Mouse (Mus musculus): ENCODE data around the gene Rps3. TPM values are rescaled to one million over a fixed set of nuclear protein-coding genes. Genes with fewer than 3 reads are reported as not detected.
A peak's percentile ranks its signal among the peaks of the same experiment; 100 is the strongest.

The Rps3 gene
- 1,801 and 2,134 TPM in 2 replicates for total RNA-seq (2017)

DNA sequence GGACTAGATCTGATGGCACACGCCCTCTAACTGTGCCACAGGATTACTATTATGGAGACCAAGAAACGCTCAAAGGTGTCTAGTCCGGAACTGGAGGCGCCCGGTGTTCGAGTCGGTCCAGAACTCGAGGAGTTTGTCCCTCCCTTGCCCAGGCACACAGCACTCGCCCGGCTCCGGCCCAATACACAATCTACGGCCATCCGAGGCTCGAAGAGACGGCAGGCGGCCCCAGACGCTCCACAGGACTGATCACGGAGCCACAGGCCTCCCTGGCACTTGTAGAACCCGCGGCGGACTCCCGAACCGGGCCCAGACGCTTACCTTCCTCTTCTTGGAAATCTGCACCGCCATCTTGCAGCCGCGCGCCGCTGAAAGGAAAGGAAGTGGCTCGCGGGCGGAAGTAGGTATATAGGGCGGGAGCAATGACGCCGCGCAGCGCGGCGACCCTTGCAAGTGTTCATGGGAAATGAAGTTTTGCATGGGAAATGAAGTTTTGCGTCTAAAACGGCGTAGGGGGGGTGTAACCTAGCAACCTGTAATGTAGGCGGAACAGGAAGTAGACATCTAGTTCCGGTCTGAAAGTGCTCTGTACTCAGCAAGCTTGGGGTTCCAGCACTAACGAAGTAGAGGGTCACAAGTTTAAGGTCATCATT lies at the start of gene Rps3:
TSS of gene Rps3 (minus strand) at position 468 of the 653 bp plus-strand sequence.
- ATAC-seq (replicated peaks; ENCODE audit: low read depth, poor library complexity, severe bottlenecking): peak; percentile 95

GRCm38 (mm10) chr7:99532526-99532925 lies 49.0 kb upstream of the Rps3 start:
- ATAC-seq (replicated peaks; ENCODE audit: low read depth, poor library complexity, severe bottlenecking): no peak

- peak; percentile 10; the same call in 1 of the 2 replicates for ATAC-seq (replicated peaks; ENCODE audit: low read depth, poor library complexity, severe bottlenecking)
These were observed 48.0 kb upstream of the Rps3 start for GRCm38 (mm10) chr7:99531408-99531970.

- ATAC-seq (replicated peaks; ENCODE audit: low read depth, poor library complexity, severe bottlenecking): no peak
These were observed 45.9 kb upstream of the Rps3 start for GRCm38 (mm10) chr7:99529410-99529809.

- ATAC-seq (replicated peaks; ENCODE audit: low read depth, poor library complexity, severe bottlenecking): no peak
These were observed 45.0 kb upstream of the Rps3 start for GRCm38 (mm10) chr7:99528547-99528946.

GRCm38 (mm10) chr7:99523837-99524236 lies 40.3 kb upstream of the Rps3 start:
- ATAC-seq (replicated peaks; ENCODE audit: low read depth, poor library complexity, severe bottlenecking): no peak

- ATAC-seq (replicated peaks; ENCODE audit: low read depth, poor library complexity, severe bottlenecking): no peak
These were observed 39.6 kb upstream of the Rps3 start for GRCm38 (mm10) chr7:99523121-99523520.

- ATAC-seq (replicated peaks; ENCODE audit: low read depth, poor library complexity, severe bottlenecking): no peak
These were observed 35.6 kb upstream of the Rps3 start for GRCm38 (mm10) chr7:99518954-99519644.

GRCm38 (mm10) chr7:99516814-99517157 lies 33.2 kb upstream of the Rps3 start:
- 0 out of 2 replicates have a peak, but pooled peaks have one; percentile 11 for ATAC-seq (replicated peaks; ENCODE audit: low read depth, poor library complexity, severe bottlenecking)

DNA sequence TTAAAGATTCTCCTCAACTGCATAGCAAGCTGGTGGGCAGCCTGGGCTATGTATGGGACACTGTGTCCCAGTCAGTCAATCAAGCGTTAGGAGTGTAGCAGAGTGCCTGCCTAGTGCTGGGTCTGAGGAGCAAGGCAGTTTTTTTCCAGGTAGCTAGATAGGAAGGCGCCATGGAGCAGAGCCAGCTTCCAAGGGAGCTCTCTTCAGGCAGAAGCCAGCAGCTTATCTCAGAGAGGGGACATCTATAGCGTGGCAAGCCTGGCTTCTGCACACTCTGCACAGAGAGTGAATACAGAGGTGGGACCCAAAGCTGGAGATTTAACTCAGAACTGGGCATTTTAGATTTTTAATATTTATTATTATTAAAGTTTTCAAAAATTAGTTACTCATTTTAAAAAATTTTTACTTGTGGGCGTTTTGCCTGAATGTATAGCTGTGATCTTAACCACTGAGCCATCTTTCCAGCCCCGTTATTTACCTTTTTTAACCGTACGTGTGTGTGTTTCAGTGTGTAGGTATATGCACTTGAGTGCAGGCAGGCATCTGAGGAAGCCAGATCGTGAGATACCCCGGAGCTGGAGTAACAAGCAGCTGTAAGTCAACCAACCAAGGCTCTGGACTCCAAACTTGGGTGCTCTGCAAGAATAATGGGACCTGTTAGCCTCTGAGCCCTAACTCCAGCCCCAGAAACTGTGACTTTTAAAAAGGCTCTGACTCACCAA lies 32.7 kb upstream of the Rps3 start:
- ATAC-seq (replicated peaks; ENCODE audit: low read depth, poor library complexity, severe bottlenecking): 0 out of 2 replicates have a peak, but pooled peaks have one; percentile 29

- peak; percentile 33; the same call in 1 of the 2 replicates for ATAC-seq (replicated peaks; ENCODE audit: low read depth, poor library complexity, severe bottlenecking)
These were observed 26.6 kb upstream of the Rps3 start for GRCm38 (mm10) chr7:99510087-99510501.

GRCm38 (mm10) chr7:99508187-99508586 lies 24.6 kb upstream of the Rps3 start:
- peak; percentile 62 for ATAC-seq (replicated peaks; ENCODE audit: low read depth, poor library complexity, severe bottlenecking)

DNA sequence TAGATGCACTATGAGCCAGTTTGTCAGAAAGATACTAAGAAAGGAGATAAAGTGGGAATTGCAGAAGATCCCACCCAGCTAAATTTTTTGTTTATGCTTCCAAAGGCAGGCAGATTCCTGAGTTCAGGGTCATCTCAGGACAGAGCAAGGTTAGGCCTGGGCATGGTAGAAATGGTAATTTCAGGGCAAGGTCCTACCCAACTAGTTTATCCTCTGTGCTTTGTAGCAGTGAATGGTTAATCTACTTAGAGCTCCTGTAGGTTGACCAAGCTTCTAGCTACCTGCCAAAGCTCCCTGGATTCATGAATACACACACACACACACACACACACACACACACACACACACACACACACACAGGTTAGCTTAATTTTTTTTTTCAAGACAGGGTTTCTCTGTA lies 21.0 kb upstream of the Rps3 start:
- ATAC-seq (replicated peaks; ENCODE audit: low read depth, poor library complexity, severe bottlenecking): no peak

- ATAC-seq (replicated peaks; ENCODE audit: low read depth, poor library complexity, severe bottlenecking): no peak
These were observed 17.6 kb upstream of the Rps3 start for GRCm38 (mm10) chr7:99501148-99501547.

DNA sequence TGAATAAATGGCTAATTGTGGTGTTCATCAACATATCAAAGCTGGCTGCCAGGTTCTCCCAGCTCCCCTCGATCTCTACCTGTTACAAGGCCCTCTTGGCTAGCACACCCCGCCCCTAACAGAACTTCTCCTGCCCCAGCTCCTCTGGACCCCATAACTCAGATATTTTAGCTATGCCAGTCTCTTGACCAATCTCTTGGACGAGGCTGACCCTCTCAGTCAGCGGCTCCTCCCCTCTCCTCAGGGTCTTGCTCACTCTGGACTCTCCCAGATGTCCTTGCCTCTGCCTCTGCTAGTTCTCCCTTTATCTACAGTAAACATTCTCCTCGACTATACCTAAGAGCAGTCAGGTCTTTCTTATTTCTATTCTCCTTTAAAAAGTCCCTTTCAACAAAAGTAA lies 17.1 kb upstream of the Rps3 start:
- no peak for ATAC-seq (replicated peaks; ENCODE audit: low read depth, poor library complexity, severe bottlenecking)

- ATAC-seq (replicated peaks; ENCODE audit: low read depth, poor library complexity, severe bottlenecking): peak; percentile 93
These were observed 16.7 kb upstream of the Rps3 start for GRCm38 (mm10) chr7:99500201-99500600.

- no peak for ATAC-seq (replicated peaks; ENCODE audit: low read depth, poor library complexity, severe bottlenecking)
These were observed 15.6 kb upstream of the Rps3 start for GRCm38 (mm10) chr7:99499128-99499527.

DNA sequence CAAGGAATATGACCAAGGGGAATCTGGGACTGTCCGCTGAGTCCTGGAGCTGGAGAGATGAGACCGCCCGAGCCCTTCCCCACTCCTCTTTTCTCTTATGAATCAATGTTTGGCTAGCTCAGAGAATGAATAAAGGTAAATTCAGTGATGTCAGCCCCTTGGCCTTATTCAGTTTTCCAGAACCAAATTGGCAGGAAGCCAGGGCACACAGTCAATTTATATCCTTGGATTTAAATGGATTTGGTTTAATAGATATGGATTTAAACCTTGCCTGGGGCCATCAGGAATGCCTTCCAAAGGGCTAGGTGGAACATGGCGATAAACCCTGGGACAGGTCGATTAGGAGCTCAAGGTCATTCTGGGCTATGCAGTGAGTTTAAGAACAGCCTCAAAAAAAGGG lies 6.2 kb upstream of the Rps3 start:
- no peak for ATAC-seq (replicated peaks; ENCODE audit: low read depth, poor library complexity, severe bottlenecking)

DNA sequence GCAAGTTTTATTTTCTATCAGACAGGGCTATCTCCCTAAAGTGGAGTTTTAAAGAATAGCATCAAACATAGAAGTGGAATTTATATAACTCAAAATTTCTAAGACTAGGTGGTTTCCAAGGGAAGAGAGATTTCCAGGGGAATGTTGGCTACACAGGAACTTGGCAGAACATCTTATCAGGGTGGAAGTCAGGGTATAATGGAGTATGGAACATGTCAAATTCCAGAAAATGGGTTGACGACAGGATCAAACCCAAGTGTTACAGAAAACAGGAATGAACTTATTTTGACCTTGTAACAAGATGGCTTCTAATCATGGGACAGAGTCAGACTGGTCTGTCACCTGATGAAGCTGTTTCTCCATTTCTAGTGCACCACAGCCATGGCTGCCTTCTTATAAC lies 1.1 kb upstream of the Rps3 start:
- no peak for ATAC-seq (replicated peaks; ENCODE audit: low read depth, poor library complexity, severe bottlenecking)

GRCm38 (mm10) chr7:99483924-99484319 lies 384 bp upstream of the Rps3 start:
- no peak for ATAC-seq (replicated peaks; ENCODE audit: low read depth, poor library complexity, severe bottlenecking)

GRCm38 (mm10) chr7:99482637-99483036 lies 901 bp downstream of the Rps3 start:
- ATAC-seq (replicated peaks; ENCODE audit: low read depth, poor library complexity, severe bottlenecking): no peak
